Mouse (Mus musculus) heart, adult 2 months (tissue): ENCODE measurements at regions not wholly inside any gene's neighbourhood (a gene's known extent, or its start where the extent isn't known, plus 50 kb on each side); places are given as distances from the start of the nearest gene placed in this dataset.
"Not testable (repeated sequence)": the region's sequence is repeated elsewhere in the genome, so short reads cannot be mapped to it uniquely, and the experiment has no call there.

Experiments
- CTCF ChIP-seq: fragments of 200-600 bp; IDR thresholded peaks from 2 replicates; pipeline ENCODE4 v1.8.1; 2022; ENCODE audit warnings: antibody characterized with exemption, mild to moderate bottlenecking, moderate library complexity
- EP300 ChIP-seq: fragments of 200-500 bp; IDR thresholded peaks from 2 replicates; pipeline ENCODE4 v1.6.1; 2011; ENCODE audit warnings: low read depth, low read length, control low read depth; ENCODE audit not compliant: insufficient read depth
- POLR2A ChIP-seq: fragments of 200-500 bp; IDR thresholded peaks from 2 replicates; pipeline ENCODE4 v1.6.1; 2011; ENCODE audit warnings: mild to moderate bottlenecking, low read depth, low read length, control low read depth; ENCODE audit not compliant: insufficient read depth

DNA sequence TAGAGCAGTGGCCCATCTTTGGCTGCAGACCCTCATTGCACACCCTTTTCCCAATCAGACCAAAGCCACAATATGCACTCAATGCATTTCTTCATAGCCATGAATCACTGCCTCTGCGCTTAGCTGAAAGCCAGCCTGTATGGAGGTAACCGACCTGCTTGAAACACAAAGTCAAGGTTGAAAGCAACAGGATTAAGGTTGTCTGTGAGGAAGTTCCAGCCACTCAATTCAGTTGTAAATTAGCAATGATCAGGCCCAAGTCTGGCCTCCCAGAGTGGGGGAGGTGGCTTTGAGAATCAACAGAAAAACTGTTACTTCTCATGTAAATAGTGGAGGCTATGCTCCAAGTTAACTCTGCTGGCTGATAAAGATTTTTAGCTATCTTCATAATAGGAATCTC lies 1008.9 kb downstream of the 4930447A16Rik start:
- TF ChIP-seq POLR2A, CTCF, EP300: not testable (repeated sequence)
